Mouse (Mus musculus) heart, embryonic 14.5 days (tissue): Measurements from ENCODE around the gene Pkn3. TPM values are rescaled to one million over a fixed set of nuclear protein-coding genes. Genes with fewer than 3 reads are reported as not detected.
A peak's percentile ranks its signal among the peaks of the same experiment; 100 is the strongest.

Experiments used
- ATAC-seq: fragments of 200-750 bp; cut with Nextera tagmentation; 2 replicates; pipeline ENCODE4 v1.8.0; 2017; ENCODE audit warnings: low read depth, moderate TSS enrichment; ENCODE audit not compliant: insufficient number of reproducible peaks, insufficient read depth, low FRiP score
- H3K27ac ChIP-seq, 2 experiments: fragments of 200-500 bp in 1 of 2; fragments of 300-500 bp in 1 of 2; sonication (generic) in 1 of 2; replicated peaks in 1 of 2; 2 replicates each; pipeline ENCODE4 v1.5.1; 2012 to 2014; ENCODE audit warnings: low read depth in 2 of 2, low read length in 2 of 2, control low read depth in 1 of 2, mild to moderate bottlenecking in 1 of 2, mixed read lengths in 1 of 2; ENCODE audit not compliant: control insufficient read depth in 1 of 2, insufficient read depth in 1 of 2
- H3K27me3 ChIP-seq: fragments of 300-500 bp; sonication (generic); 2 replicates; pipeline ENCODE4 v1.6.1; 2014; ENCODE audit warnings: mild to moderate bottlenecking, low read length, control low read depth; ENCODE audit not compliant: control insufficient read depth, insufficient read depth
- H3K36me3 ChIP-seq: fragments of 300-500 bp; sonication (generic); 2 replicates; pipeline ENCODE4 v1.6.1; 2014; ENCODE audit warnings: mild to moderate bottlenecking, control low read depth, low read length, mixed read lengths; ENCODE audit not compliant: control insufficient read depth, insufficient read depth
- H3K4me1 ChIP-seq, 2 experiments: fragments of 200-500 bp in 1 of 2; fragments of 300-500 bp in 1 of 2; sonication (generic) in 1 of 2; 2 replicates each; pipeline ENCODE4 v1.6.1; 2012 to 2014; ENCODE audit warnings: low read length in 2 of 2, control low read depth in 1 of 2, mixed read lengths in 1 of 2; ENCODE audit not compliant: control insufficient read depth in 2 of 2, insufficient read depth in 2 of 2
- H3K4me2 ChIP-seq: fragments of 300-500 bp; sonication (generic); 2 replicates; pipeline ENCODE4 v1.6.1; 2014; ENCODE audit warnings: mild to moderate bottlenecking, low read length
- H3K4me3 ChIP-seq, 2 experiments: fragments of 200-500 bp in 1 of 2; fragments of 300-500 bp in 1 of 2; sonication (generic) in 1 of 2; 2 replicates each; pipeline ENCODE4 v1.5.1; 2012 to 2014; ENCODE audit warnings: low read length in 2 of 2, mild to moderate bottlenecking in 2 of 2, control low read depth in 1 of 2, low read depth in 1 of 2, moderate library complexity in 1 of 2; ENCODE audit not compliant: control insufficient read depth in 1 of 2, insufficient read depth in 1 of 2
- H3K9ac ChIP-seq: fragments of 300-500 bp; sonication (generic); 2 replicates; pipeline ENCODE4 v1.6.1; 2014; ENCODE audit warnings: mild to moderate bottlenecking, low read length
- H3K9me3 ChIP-seq: fragments of 300-500 bp; sonication (generic); 2 replicates; pipeline ENCODE4 v1.6.1; 2016; ENCODE audit warnings: low read length, control low read depth; ENCODE audit not compliant: control insufficient read depth
- WGBS: fragments of 180-500 bp; shearing (Covaris S2); extraction: QIAGEN DNeasy Blood & Tissue Kit; methylation state at CpG from one replicate; pipeline ENCODE4 v1.1.7; 2014; 5-methylcytosine and 5-hydroxymethylcytosine counted together
- polyA plus RNA-seq: library from polyadenylated mRNA; unstranded; fragments of >200 nt; fragmentation: Nextera tagmentation; extraction: Ambion mirVana; gene quantifications from 2 replicates; pipeline ENCODE4 v1.2.1, GENCODE M21; 2014

Gene Pkn3
- polyA plus RNA-seq, 1 experiment from 2014 or later, result 10.0 TPM

DNA sequence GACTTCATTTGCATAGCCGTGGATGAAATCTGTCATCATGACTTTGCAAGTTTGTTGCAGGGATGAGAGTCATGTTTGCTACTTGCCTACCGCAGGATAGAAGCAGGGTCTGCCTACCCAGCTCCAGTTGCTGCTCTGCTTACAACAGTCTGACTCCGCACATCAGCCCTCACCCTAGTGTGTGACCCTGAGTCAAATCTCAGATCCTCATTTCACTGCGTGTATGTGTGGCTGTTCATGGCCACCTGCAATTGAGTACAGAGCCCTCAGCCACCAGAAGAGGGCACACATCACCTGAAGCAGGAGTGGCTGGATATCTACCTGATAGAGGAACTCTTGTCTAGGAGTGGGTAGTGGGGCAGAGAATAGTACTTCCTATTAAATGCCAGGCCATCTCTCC, 9.8 kb downstream of the Pkn3 start:
- H3K4me1 ChIP-seq, result no peaks in the 10 kb centered on the region; a peak in 1 of 4 replicates
- no peak overlapping the region for H3K27ac ChIP-seq
- H3K4me2 ChIP-seq, result no peak overlapping the region
- H3K9me3 ChIP-seq, result no peaks in the 10 kb centered on the region
- ATAC-seq, result no peak
- peaks cover 23% of the 10 kb centered on the region for H3K36me3 ChIP-seq
- 90% methylated on average over 4 of the region's 4 CpGs for WGBS
- no peaks in the 10 kb centered on the region for H3K27me3 ChIP-seq
- no peak overlapping the region for H3K9ac ChIP-seq
- no peak overlapping the region for H3K4me3 ChIP-seq

GRCm38 (mm10) chr2:30091521-30091920, 14.0 kb downstream of the Pkn3 start:
- Histone ChIP-seq H3K36me3 (peaks cover 23% of the 10 kb centered on the region), H3K9ac (no peak overlapping the region), H3K27ac (no peak overlapping the region), H3K27me3 (no peaks in the 10 kb centered on the region), H3K4me3 (no peak overlapping the region), H3K9me3 (no peaks in the 10 kb centered on the region), H3K4me1 (peaks cover 5 to 17% of the 10 kb centered on the region in 2 experiments; a peak in 3 of 4 replicates), H3K4me2 (no peak overlapping the region)
- 95% methylated on average over 12 of the region's 12 CpGs for WGBS
- no peak for ATAC-seq

DNA sequence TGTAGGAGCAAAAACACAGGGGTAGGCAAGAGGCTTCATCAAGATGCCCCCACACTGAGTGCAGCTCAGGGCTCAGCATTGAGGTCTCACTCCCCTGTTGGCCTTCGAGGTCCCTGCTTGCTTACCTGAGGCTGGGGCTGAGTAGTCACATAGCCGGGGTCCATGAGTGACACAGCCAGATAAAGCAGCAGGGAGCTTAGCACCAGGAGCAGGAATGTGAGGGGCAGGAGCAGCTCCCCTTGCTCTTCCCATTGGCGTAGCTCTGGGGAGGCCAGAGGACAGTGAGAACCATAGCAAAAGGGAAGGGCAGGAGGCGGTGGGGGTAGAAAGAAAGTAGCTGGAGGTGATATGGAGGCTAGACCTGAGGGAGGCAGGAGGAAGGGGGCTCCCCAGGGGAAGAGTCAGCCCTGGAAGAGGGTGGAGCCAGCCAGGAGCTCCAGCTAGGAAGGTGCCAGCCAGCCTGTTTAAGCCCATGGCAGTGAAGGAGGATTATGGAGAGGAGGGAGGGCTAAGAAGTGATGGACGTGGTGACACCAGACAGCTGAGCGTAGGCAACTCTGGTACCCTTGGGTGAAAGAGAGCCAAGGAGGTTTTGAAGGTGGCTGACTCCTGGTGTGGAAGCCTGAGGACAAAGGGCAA, 14.9 kb downstream of the Pkn3 start:
- 32% methylated on average over 6 of the region's 6 CpGs for WGBS
- Histone ChIP-seq H3K4me2 (peak overlapping the region; percentile 95), H3K36me3 (peaks cover 23% of the 10 kb centered on the region), H3K27ac (peak overlapping the region in 1 of 2 experiments; percentile 57; a peak in 1 of 4 replicates), H3K9ac (peak overlapping the region; percentile 89), H3K9me3 (no peaks in the 10 kb centered on the region), H3K4me3 (peak overlapping the region in 1 of 2 experiments; percentile 78; a peak in 2 of 4 replicates), H3K4me1 (peaks cover 5 to 17% of the 10 kb centered on the region in 2 experiments; a peak in 3 of 4 replicates), H3K27me3 (no peaks in the 10 kb centered on the region)
- no peak for ATAC-seq

- Histone ChIP-seq H3K4me3 (peak within 1 kb of the TSS; percentile 73 to 78), H3K27ac (peak within 1 kb of the TSS; percentile 61 to 68), H3K9me3 (no peaks in the 10 kb centered on the region), H3K36me3 (peaks cover 30% of the 10 kb centered on the region), H3K4me1 (peaks cover 5 to 17% of the 10 kb centered on the region in 2 experiments; a peak in 3 of 4 replicates), H3K27me3 (no peaks in the 10 kb centered on the region), H3K9ac (peak within 1 kb of the TSS; percentile 89), H3K4me2 (peak within 1 kb of the TSS; percentile 95)
- ATAC-seq, result peak; percentile 97
- WGBS, result under 1% methylated on average over 51 of the region's 51 CpGs
These were observed 16.2 kb downstream of the Pkn3 start, which contains the start of gene Zdhhc12 for GRCm38 (mm10) chr2:30093471-30094207. TSS of gene Zdhhc12 (minus strand) at chr2:30093648.

DNA sequence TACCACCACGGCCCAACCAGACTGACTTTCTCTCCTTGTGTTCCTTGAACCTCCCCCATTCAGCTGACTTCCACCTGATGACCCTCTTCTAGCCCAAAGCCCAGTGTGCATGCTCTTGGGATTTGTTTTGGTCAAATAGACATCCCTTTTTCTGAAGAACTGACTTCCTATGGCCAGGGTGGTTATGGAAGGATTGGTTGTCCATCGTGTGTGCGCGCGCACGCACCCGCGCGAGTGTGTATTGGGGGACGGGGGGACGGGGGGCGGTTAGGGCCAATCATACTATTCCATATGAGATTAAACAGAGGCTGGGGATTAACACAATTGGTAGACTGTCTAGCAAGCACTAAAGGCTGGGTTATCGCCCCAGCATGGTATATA, 16.7 kb downstream of the Pkn3 start:
- WGBS, result 4% methylated on average over 13 of the region's 13 CpGs
- no peak for ATAC-seq
- Histone ChIP-seq H3K27ac (peak overlapping the region; percentile 61 to 68), H3K4me1 (peaks cover 5 to 17% of the 10 kb centered on the region in 2 experiments; a peak in 3 of 4 replicates), H3K9ac (peak overlapping the region; percentile 89), H3K4me2 (peak overlapping the region; percentile 95), H3K4me3 (peak overlapping the region; percentile 73 to 78), H3K9me3 (no peaks in the 10 kb centered on the region), H3K36me3 (peaks cover 30% of the 10 kb centered on the region), H3K27me3 (no peaks in the 10 kb centered on the region)

DNA sequence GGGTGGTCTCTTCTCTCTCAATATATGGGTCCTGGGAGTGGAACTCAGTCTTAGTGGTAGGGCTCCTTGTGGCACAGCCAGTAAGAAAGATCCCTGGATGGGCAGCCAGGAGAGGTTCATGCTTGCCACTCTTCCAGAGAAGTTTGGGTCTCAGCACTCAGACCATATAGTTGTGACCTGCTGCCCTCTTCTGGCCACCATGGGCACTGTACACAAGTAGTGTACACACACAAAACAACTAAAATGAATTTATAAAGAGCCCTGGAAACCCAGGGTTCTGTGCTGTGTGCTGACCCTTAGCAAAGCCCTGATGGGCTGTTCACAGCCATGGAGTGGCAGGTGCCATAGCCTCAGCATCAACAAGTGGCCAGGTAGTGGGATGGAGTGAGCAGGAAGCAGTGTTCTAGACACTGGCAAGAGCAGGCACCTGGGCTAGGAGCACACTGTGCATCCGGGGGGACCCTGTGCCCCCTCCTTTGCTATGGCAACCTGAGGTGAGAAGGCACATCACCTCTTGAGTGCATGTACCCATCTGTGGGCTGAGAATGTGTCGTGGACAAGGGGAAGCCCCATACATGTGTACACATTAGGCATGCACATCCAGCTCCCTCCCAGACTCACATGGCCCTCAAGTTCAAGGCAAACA, 18.5 kb downstream of the Pkn3 start:
- Histone ChIP-seq H3K27me3 (no peaks in the 10 kb centered on the region), H3K4me1 (peaks cover 5 to 17% of the 10 kb centered on the region in 2 experiments; a peak in 3 of 4 replicates), H3K9me3 (no peaks in the 10 kb centered on the region), H3K27ac (no peak overlapping the region), H3K4me2 (no peak overlapping the region), H3K4me3 (no peak overlapping the region), H3K9ac (no peak overlapping the region), H3K36me3 (peaks cover 36% of the 10 kb centered on the region)
- WGBS, result 97% methylated on average over 2 of the region's 2 CpGs
- no peak for ATAC-seq

- no peak for ATAC-seq
- Histone ChIP-seq H3K27ac (no peak overlapping the region), H3K4me1 (no peaks in the 10 kb centered on the region), H3K4me2 (no peak overlapping the region), H3K36me3 (peaks cover 63% of the 10 kb centered on the region), H3K27me3 (no peaks in the 10 kb centered on the region), H3K9ac (no peak overlapping the region), H3K9me3 (no peaks in the 10 kb centered on the region), H3K4me3 (no peak overlapping the region)
- 56% methylated on average over 4 of the region's 4 CpGs for WGBS
These were observed 22.7 kb downstream of the Pkn3 start for GRCm38 (mm10) chr2:30100214-30100613.
